Mouse (Mus musculus): ENCODE measurements around the gene Frmd4a. TPM values are rescaled to one million over a fixed set of nuclear protein-coding genes. Genes with fewer than 3 reads are reported as not detected.
"Not testable (repeated sequence)": the region's sequence is repeated elsewhere in the genome, so short reads cannot be mapped to it uniquely, and the experiment has no call there.

The Frmd4a gene
- polyA plus RNA-seq, 1 experiment from 2014 or later, result 6.6 TPM

DNA sequence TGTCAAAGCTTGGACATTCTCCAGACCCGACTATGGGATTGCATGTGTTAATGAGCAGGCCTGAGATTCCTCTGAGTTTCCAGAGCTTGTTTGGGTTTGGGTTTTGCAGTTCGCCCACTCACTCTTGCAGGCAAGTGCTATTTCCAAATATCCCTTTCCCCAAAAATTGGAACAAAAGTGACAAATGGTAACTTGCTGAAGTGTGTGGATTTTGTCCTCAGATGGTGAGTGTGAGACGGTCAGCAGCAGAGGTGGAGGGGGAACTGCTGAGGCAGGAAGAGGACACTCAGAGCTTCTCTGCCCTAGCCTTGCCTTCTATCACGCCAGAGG is 309.5 kb downstream of the Frmd4a start:
- Histone ChIP-seq H3K4me1 (ENCODE audit: insufficient read depth) (no peaks in the 10 kb centered on the region), H3K4me3 (ENCODE audit: low read depth, low read length) (no peak overlapping the region), H3K9ac (replicated peaks) (no peak overlapping the region), H3K4me2 (ENCODE audit: low read depth, low read length) (no peak overlapping the region), H3K27me3 (ENCODE audit: insufficient read depth, low read length) (no peaks in the 10 kb centered on the region), H3K27ac (ENCODE audit: low read depth) (no peak overlapping the region), H3K9me3 (ENCODE audit: low read length) (no peaks in the 10 kb centered on the region), H3K36me3 (replicated peaks; ENCODE audit: insufficient read depth, low read length) (no peaks in the 10 kb centered on the region)
- DNase-seq (no peak), ATAC-seq (no peak)
- TF ChIP-seq EP300 (IDR thresholded peaks at IDR 0.05; ENCODE audit: low read depth) (no peak), CTCF (IDR thresholded peaks at IDR 0.05; ENCODE audit: low read depth) (no peak)
- WGBS (ENCODE audit: insufficient replicate concordance), result 51% methylated on average over 4 of the region's 4 CpGs

DNA sequence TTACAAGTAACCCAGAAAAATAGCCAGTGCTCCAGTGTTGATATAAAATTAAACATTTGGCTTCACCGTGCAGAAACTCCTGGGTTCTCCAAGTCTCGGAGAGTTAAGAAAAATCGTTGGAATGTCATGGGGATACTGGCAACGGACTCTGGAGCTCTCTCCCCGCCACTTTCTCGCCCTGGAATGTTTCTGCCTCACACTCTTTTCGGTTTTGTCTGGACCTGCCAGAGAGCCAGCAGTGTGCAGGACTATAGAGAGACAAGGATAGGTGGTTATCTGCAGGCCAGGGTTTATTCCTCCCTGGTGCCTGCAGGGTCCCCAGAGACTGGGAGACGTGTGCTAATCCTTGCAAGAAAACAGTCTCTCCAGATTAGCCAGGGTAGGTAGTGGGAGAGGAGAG is 314.9 kb downstream of the Frmd4a start:
- Histone ChIP-seq H3K4me2 (ENCODE audit: low read depth, low read length) (no peak overlapping the region), H3K4me1 (ENCODE audit: insufficient read depth) (no peaks in the 10 kb centered on the region), H3K9ac (replicated peaks) (no peak overlapping the region), H3K27ac (ENCODE audit: low read depth) (no peak overlapping the region), H3K4me3 (ENCODE audit: low read depth, low read length) (no peak overlapping the region), H3K36me3 (replicated peaks; ENCODE audit: insufficient read depth, low read length) (no peaks in the 10 kb centered on the region), H3K9me3 (ENCODE audit: low read length) (no peaks in the 10 kb centered on the region), H3K27me3 (ENCODE audit: insufficient read depth, low read length) (no peaks in the 10 kb centered on the region)
- WGBS (ENCODE audit: insufficient replicate concordance), result 66% methylated on average over 8 of the region's 8 CpGs
- TF ChIP-seq CTCF (IDR thresholded peaks at IDR 0.05; ENCODE audit: low read depth), result no peak
- TF ChIP-seq EP300 (IDR thresholded peaks at IDR 0.05; ENCODE audit: low read depth), result no peak
- DNase-seq (no peak), ATAC-seq (no peak)

DNA sequence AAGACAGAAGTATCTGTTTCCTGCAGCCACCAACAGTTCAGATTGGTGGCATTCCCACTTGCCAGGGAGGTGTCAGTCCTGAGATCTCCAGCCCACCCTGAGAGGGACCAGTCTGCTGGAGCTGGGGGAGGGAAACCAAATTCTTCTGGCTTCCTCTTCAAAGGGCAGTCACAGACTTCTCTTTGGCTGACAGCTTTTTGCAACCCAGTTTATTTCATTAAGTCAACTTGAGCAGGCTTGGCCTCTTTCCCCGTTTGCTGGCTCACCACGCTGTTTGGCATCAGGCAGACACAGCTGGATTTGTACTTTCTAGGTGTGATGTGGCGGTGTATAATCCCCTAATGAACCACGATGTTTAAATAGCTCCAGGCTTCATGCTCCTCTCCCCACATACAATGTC is 316.7 kb downstream of the Frmd4a start:
- Histone ChIP-seq H3K4me2 (ENCODE audit: low read depth, low read length) (no peak overlapping the region), H3K36me3 (replicated peaks; ENCODE audit: insufficient read depth, low read length) (no peaks in the 10 kb centered on the region), H3K4me1 (ENCODE audit: insufficient read depth) (no peaks in the 10 kb centered on the region), H3K4me3 (ENCODE audit: low read depth, low read length) (no peak overlapping the region), H3K9me3 (ENCODE audit: low read length) (no peaks in the 10 kb centered on the region), H3K27me3 (ENCODE audit: insufficient read depth, low read length) (no peaks in the 10 kb centered on the region), H3K27ac (ENCODE audit: low read depth) (no peak overlapping the region), H3K9ac (replicated peaks) (no peak overlapping the region)
- no peak for TF ChIP-seq CTCF (IDR thresholded peaks at IDR 0.05; ENCODE audit: low read depth)
- TF ChIP-seq EP300 (IDR thresholded peaks at IDR 0.05; ENCODE audit: low read depth), result no peak
- ATAC-seq (no peak), DNase-seq (no peak)
- 37% methylated on average over 4 of the region's 4 CpGs for WGBS (ENCODE audit: insufficient replicate concordance)

DNA sequence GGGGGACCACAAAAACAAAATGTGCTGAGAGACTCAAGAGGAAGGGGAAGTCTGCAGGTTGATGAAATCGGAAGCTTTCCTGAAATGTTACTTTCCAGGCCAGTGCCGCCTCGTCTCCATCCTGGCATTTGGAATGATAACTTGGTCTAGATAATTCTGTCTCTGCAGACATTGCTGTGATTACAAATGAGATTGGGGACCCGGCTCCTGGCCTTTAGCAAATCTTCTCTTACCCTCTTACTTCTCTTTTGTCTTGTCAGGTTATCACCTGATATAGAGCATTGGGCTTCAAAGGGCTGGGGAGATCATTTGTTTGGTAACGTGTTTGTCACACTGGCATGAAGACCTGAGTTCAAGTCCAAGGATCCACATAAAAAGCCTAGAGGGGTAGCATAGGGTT is 317.4 kb downstream of the Frmd4a start:
- no peaks in the 10 kb centered on the region for H3K27me3 ChIP-seq (ENCODE audit: insufficient read depth, low read length)
- no peak for TF ChIP-seq EP300 (IDR thresholded peaks at IDR 0.05; ENCODE audit: low read depth)
- no peak for TF ChIP-seq CTCF (IDR thresholded peaks at IDR 0.05; ENCODE audit: low read depth)
- ATAC-seq (no peak), DNase-seq (no peak)
- 58% methylated on average over 5 of the region's 5 CpGs for WGBS (ENCODE audit: insufficient replicate concordance)
- no peaks in the 10 kb centered on the region for H3K36me3 ChIP-seq (replicated peaks; ENCODE audit: insufficient read depth, low read length)
- no peak overlapping the region for H3K4me3 ChIP-seq (ENCODE audit: low read depth, low read length)
- no peaks in the 10 kb centered on the region for H3K4me1 ChIP-seq (ENCODE audit: insufficient read depth)
- no peak overlapping the region for H3K4me2 ChIP-seq (ENCODE audit: low read depth, low read length)
- H3K9ac ChIP-seq (replicated peaks), result no peak overlapping the region
- no peaks in the 10 kb centered on the region for H3K9me3 ChIP-seq (ENCODE audit: low read length)
- no peak overlapping the region for H3K27ac ChIP-seq (ENCODE audit: low read depth)

DNA sequence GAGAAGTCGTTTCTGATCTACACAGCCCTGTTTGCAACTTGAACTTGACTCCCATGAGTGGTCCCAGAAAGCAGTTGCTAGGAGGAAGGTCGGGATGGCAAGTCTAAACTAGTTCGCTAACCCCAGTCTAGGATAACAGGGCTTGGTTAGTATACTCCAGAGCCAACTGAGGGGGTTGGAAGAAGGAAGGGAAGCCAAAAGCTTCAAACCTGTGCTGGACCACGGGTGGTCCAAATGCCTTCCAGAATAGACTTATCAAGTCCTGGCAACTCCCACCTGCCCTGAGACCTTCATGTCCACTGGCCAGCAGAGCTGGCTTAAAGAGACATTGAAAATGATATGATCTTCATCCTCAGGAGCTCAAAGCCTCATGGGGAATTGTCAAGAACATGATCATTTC is 318.4 kb downstream of the Frmd4a start:
- Histone ChIP-seq H3K4me1 (ENCODE audit: insufficient read depth) (no peaks in the 10 kb centered on the region), H3K9me3 (ENCODE audit: low read length) (no peaks in the 10 kb centered on the region), H3K4me3 (ENCODE audit: low read depth, low read length) (no peak overlapping the region), H3K27me3 (ENCODE audit: insufficient read depth, low read length) (no peaks in the 10 kb centered on the region), H3K27ac (ENCODE audit: low read depth) (no peak overlapping the region), H3K36me3 (replicated peaks; ENCODE audit: insufficient read depth, low read length) (no peaks in the 10 kb centered on the region), H3K4me2 (ENCODE audit: low read depth, low read length) (no peak overlapping the region), H3K9ac (replicated peaks) (no peak overlapping the region)
- no peak for ATAC-seq
- no peak for DNase-seq
- WGBS (ENCODE audit: insufficient replicate concordance), result 47% methylated on average over 4 of the region's 4 CpGs
- TF ChIP-seq CTCF (IDR thresholded peaks at IDR 0.05; ENCODE audit: low read depth), result no peak
- TF ChIP-seq EP300 (IDR thresholded peaks at IDR 0.05; ENCODE audit: low read depth), result no peak

DNA sequence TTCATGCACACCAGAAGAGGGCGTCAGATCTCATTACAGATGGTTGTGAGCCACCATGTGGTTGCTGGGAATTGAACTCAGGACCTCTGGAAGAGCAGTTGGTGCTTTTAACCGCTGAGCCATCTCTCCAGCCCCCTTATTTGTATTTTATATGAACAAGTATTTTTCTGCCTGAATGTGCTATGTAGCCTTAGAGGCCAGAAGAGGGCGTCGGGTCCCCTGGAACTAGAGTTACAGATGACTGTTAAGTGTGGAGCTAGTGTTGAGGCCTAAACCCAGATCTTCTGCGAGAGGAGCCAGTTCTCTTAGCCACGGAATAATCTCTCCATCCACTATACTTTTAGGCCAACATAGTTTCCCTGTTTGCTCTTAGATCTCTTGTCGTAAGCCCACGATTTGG is 320.8 kb downstream of the Frmd4a start:
- peak; percentile 25; the same call in 1 of the 2 replicates for TF ChIP-seq CTCF (IDR thresholded peaks at IDR 0.05; ENCODE audit: low read depth)
- not testable (repeated sequence) for DNase-seq; ATAC-seq; H3K4me2 ChIP-seq (ENCODE audit: low read depth, low read length); H3K27ac ChIP-seq (ENCODE audit: low read depth); H3K9me3 ChIP-seq (ENCODE audit: low read length); H3K4me3 ChIP-seq (ENCODE audit: low read depth, low read length); H3K9ac ChIP-seq (replicated peaks); H3K27me3 ChIP-seq (ENCODE audit: insufficient read depth, low read length); H3K36me3 ChIP-seq (replicated peaks; ENCODE audit: insufficient read depth, low read length); H3K4me1 ChIP-seq (ENCODE audit: insufficient read depth)
- WGBS (ENCODE audit: insufficient replicate concordance), result 55% methylated on average over 8 of the region's 8 CpGs

DNA sequence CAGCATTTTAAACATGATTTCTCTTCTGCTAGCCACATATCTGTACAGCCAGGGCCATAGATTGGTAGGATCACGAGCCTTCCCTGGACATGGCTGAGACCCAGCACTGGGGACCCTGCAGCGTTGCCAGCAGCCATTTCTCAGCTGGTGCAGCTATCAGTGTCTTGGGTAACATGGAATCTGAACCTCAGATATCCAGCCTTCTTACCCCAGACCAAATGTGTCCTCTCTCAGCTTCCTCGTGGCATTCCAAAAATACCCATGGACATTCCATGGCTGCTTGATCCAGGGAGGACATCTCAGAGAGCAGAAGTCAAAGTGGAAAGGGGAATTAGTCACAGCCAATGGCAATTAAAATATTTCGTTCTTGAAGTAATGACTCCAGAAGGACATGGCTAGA is 321.6 kb downstream of the Frmd4a start:
- Histone ChIP-seq H3K4me2 (ENCODE audit: low read depth, low read length) (no peak overlapping the region), H3K27ac (ENCODE audit: low read depth) (no peak overlapping the region), H3K4me1 (ENCODE audit: insufficient read depth) (no peaks in the 10 kb centered on the region), H3K9ac (replicated peaks) (no peak overlapping the region), H3K27me3 (ENCODE audit: insufficient read depth, low read length) (no peaks in the 10 kb centered on the region), H3K4me3 (ENCODE audit: low read depth, low read length) (no peak overlapping the region), H3K36me3 (replicated peaks; ENCODE audit: insufficient read depth, low read length) (no peaks in the 10 kb centered on the region), H3K9me3 (ENCODE audit: low read length) (no peaks in the 10 kb centered on the region)
- 59% methylated on average over 4 of the region's 4 CpGs for WGBS (ENCODE audit: insufficient replicate concordance)
- ATAC-seq, result no peak
- DNase-seq, result no peak
- TF ChIP-seq CTCF (IDR thresholded peaks at IDR 0.05; ENCODE audit: low read depth) (no peak), EP300 (IDR thresholded peaks at IDR 0.05; ENCODE audit: low read depth) (no peak)

Measured in liver, postnatal 0 days (tissue).